Mouse (Mus musculus): Measurements from ENCODE around the gene Prkn.

Gene Prkn

GRCm38 (mm10) chr17:11284246-11284645 lies 444.1 kb downstream of the Prkn start:
- DNase-seq (ENCODE audit: low spot score) = no peak

DNA sequence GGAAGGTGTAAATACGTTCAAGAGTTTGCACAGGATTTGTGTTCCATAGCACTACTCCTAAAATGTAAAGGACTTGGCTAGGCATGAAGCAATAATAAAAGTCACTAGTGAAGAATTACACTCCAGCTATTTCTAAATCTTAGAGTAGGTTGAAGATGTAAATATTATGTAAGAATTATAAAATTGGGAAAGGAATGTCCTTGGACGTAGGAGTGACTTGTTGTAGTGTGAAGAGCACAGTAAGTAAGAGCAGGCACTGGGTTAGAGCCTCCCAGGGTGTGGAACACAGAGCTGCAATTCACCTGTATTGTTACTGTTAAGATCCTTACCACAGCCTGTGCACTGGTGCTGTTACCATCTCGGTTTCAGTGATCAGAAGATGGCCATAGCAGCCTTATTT lies 450.0 kb downstream of the Prkn start:
- no peak for DNase-seq (ENCODE audit: low spot score)

DNA sequence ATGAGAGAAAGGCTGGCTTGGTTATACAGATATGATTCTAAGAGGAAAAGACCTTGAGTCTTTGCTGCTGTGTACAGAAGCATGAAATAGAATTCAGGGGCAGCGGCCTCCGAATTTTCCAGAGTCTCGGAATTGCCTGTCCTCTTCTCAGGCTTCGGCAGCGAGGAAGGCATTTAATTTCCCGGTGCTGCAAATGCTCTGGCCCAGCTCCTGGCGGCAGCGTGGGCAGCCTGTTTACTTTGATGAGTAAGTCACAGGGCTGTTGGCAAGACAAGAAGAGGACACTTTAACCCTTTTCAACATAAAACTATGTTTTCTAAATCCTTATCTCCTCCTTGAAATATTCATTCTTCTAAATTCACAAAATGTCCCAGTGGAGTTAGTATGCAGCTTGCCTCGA lies 462.9 kb downstream of the Prkn start:
- DNase-seq (ENCODE audit: low spot score) = no peak

GRCm38 (mm10) chr17:11309843-11310242 lies 469.7 kb downstream of the Prkn start:
- no peak for DNase-seq (ENCODE audit: low spot score)

GRCm38 (mm10) chr17:11314163-11314562 lies 474.0 kb downstream of the Prkn start:
- DNase-seq (ENCODE audit: low spot score) = no peak

- no peak for DNase-seq (ENCODE audit: low spot score)
These were observed 475.5 kb downstream of the Prkn start for GRCm38 (mm10) chr17:11315675-11316074.

GRCm38 (mm10) chr17:11318946-11319345 lies 478.8 kb downstream of the Prkn start:
- no peak for DNase-seq (ENCODE audit: low spot score)

- no peak for DNase-seq (ENCODE audit: low spot score)
These were observed 479.6 kb downstream of the Prkn start for GRCm38 (mm10) chr17:11319666-11320360.

DNA sequence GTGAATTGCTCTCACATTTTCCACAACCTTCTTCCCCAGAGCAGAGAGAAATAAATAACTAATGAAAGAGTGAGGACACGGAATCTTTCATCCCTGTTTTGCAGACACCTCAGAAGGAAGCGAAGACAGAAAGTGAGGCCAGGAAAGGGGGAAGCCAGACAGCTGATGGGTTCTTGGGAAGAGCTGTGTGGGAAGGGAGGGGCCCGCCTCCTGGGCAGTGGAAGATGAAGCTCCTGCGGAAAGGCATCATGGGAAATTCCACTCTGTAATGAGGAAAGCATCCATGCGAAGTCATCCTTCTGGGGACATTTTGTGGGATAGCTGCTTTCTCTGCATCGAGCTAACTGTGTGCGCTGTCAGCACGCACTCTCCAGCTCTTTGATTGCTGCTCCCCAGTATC lies 491.9 kb downstream of the Prkn start:
- DNase-seq (ENCODE audit: low spot score) = no peak

- no peak for DNase-seq (ENCODE audit: low spot score)
These were observed 493.6 kb downstream of the Prkn start for GRCm38 (mm10) chr17:11333741-11334140.

DNA sequence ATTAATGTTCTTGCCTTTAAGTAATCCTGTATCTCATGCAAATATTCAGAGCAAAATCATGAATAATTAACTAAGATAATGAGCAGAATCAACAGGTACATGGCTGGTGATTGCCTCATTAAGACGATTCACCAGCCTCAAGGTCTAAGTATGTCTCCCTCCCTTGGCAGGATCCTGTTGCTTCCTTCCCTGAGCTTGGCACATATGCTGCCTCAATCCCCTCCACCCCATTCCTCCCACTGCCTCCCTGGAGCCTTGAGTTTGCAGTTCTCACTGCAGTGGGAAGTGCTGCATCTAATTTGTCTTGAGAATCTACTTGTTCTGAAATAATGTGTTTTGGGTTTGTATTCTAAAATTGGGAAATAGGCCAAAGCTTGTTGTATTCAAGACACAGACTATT lies 496.0 kb downstream of the Prkn start:
- no peak for DNase-seq (ENCODE audit: low spot score)

DNA sequence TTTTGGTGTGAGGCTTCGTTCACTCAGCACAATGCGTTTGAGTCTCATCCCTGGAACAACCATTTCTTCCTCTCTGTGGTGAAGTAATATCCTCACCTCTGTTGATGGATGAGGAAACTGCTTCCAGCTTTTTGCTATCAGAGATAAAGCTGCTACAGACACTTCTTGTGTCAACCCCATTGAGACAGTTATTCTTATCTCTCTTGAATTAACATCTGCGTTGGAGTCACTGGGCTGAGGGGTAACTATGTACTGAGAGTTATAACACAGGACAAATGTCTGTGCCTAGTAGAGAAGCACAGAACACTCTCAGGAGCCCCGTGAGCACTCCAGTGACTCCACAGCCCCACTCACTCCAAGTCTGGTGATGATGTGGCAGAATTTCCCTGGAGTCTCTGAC lies 500.2 kb downstream of the Prkn start:
- no peak for DNase-seq (ENCODE audit: low spot score)

GRCm38 (mm10) chr17:11346310-11346709 lies 506.1 kb downstream of the Prkn start:
- DNase-seq (ENCODE audit: low spot score) = no peak

DNA sequence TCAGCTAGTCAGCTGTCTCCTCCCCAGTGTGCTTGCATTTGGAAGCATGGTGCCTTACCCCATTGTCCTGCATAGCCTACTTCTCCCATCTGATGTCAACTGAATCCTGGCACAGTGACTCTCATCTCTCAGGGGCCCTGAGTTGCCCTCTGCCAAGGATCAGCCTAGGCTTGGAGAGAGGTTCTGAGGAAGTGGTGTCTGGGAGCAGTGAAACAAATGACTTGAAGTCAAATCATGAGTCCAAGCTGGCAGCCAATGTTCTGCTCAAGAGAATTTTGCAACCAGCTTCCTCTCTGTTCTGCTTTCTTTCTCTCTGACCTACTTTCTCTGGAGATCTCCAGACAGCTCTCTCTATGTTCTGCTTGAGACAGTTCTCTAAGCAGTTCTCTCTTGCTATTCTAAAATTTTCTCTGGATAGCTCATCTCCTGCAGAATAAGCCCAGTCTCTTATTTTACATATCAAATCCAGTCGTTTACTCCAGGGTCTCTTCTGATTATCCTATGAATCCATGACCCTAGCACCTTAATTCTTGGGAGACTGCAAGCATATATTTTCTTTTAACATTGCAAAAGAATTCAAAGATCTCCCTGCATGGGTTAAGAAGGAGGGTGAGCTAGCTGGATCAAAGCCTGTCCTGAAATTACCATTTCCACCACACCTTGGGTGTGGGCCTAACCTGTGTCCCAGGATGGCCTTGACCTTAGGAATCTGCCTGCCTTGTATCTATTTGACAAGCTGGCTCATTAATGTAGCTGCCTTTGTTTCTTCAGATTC lies 512.8 kb downstream of the Prkn start:
- peak; percentile 14 for DNase-seq (ENCODE audit: low spot score)

DNA sequence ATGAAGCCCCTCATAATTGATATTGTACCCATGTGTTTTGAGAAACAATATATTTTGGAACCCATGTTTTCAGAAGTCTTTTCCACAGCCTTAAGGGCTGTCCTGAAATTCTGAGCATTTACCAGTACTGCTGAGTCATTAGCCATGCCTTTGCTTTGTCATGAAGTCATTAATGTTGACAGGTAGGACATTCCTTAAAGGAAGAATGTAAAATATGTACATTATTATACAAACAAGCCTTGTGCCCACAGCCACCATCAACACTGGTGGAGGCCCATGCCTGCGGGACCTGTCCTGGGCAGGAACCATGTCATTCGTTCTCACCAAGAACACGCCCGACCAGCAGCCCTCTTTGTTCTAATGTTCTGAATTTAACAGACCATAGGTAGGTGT lies 513.4 kb downstream of the Prkn start:
- DNase-seq (ENCODE audit: low spot score) = no peak

- no peak for DNase-seq (ENCODE audit: low spot score)
These were observed 514.2 kb downstream of the Prkn start for GRCm38 (mm10) chr17:11354348-11354747.

DNA sequence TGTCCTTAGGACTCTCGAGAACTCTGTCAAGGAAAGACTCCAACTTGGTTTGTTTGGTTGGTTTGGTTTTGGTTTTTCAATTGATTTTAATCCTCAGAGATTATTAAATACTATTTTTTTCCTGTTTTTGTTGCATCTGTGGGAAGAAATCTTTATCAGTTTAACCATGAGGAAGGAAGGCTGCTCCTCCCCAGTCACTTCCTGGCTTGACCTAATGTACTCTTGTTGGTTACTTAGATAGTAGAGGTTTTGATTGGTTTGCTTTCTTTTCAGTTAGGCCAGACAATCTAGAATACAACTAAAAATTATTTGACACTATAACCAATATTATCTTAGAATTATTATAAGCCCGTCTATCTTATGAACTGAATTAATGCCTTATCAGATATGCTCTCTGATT lies 535.3 kb downstream of the Prkn start:
- no peak for DNase-seq (ENCODE audit: low spot score)

GRCm38 (mm10) chr17:11383364-11383962 lies 543.3 kb downstream of the Prkn start:
- DNase-seq (ENCODE audit: low spot score) = no peak

GRCm38 (mm10) chr17:11385246-11385645 lies 545.1 kb downstream of the Prkn start:
- no peak for DNase-seq (ENCODE audit: low spot score)

GRCm38 (mm10) chr17:11392622-11393294 lies 552.6 kb downstream of the Prkn start:
- DNase-seq (ENCODE audit: low spot score) = no peak

GRCm38 (mm10) chr17:11394607-11395006 lies 554.4 kb downstream of the Prkn start:
- no peak for DNase-seq (ENCODE audit: low spot score)

- no peak for DNase-seq (ENCODE audit: low spot score)
These were observed 557.5 kb downstream of the Prkn start for GRCm38 (mm10) chr17:11397678-11398077.

Data from lung, postnatal 25 days (tissue).